Mouse (Mus musculus) liver, embryonic 14.5 days (tissue): ENCODE results near the gene Hist1h2bj.

Experiments
- CTCF ChIP-seq: IDR thresholded peaks from 2 replicates; pipeline ENCODE4 v1.5.1; 2016; ENCODE audit warnings: antibody characterized with exemption, low read depth, control low read depth
- EP300 ChIP-seq: IDR thresholded peaks from 2 replicates; pipeline ENCODE4 v1.6.1; 2016; ENCODE audit warnings: antibody characterized with exemption, low read depth

GRCm38 (mm10) chr13:22013716-22014115, 29.3 kb upstream of the Hist1h2bj start:
- TF ChIP-seq CTCF: no peak
- no peak for TF ChIP-seq EP300
